Mouse (Mus musculus) common myeloid progenitor, adult 5-6 weeks (primary cell): ENCODE measurements at regions not wholly inside any gene's neighbourhood (a gene's known extent, or its start where the extent isn't known, plus 50 kb on each side); places are given as distances from the start of the nearest gene placed in this dataset.

ENCODE experiments used
- ATAC-seq: replicated peaks from 2 replicates; pipeline ENCODE4 v1.8.0; 2016; ENCODE audit warnings: low read depth, mild to moderate bottlenecking, moderate TSS enrichment, inconsistent platforms; ENCODE audit not compliant: poor library complexity, severe bottlenecking

DNA sequence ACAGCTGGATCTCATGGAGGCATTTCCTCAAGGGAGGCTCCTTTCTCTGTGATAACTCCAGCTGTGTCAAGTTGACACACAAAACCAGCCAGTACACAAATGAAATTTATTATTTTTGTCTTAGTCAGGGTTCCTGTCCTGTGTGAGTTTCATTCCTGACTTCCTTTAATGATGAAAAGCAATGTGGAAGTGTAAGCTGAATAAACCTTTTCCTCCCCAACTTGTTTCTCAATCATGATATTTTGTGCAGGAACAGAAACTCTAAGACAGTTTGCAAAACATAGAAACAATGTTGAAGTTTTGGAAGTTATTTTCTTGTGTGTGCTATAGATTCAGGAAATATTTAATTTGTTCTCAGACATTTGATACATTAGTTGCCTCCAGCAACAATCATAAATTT lies 526.9 kb downstream of the 1700017N19Rik start:
- ATAC-seq, result no peak

GRCm38 (mm10) chr10:101120209-101120608 lies 529.9 kb downstream of the 1700017N19Rik start:
- ATAC-seq, result peak; percentile 56; the same call in 1 of the 2 replicates

DNA sequence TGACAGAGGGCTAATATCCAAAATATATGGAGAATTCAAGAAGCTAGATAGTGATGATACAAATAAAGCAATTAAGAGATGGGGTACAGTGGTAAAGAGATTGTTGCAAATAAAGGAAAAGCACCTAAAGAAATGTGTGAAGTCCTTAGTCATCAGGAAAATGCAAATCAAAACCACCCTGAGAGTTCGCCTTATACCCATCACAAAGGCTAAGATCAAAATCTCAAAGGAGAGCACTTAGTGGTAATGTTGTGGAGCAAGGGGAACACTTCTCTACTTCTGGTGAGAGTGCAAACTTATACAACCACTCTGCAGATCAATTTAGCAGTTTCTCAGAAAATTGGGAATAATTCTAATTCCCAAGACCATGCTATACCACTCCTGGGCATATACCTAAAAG lies 514.2 kb upstream of the Mgat4c start:
- ATAC-seq, result no peak

- no peak for ATAC-seq
Measured at GRCm38 (mm10) chr10:101171826-101172225, 509.5 kb upstream of the Mgat4c start.

DNA sequence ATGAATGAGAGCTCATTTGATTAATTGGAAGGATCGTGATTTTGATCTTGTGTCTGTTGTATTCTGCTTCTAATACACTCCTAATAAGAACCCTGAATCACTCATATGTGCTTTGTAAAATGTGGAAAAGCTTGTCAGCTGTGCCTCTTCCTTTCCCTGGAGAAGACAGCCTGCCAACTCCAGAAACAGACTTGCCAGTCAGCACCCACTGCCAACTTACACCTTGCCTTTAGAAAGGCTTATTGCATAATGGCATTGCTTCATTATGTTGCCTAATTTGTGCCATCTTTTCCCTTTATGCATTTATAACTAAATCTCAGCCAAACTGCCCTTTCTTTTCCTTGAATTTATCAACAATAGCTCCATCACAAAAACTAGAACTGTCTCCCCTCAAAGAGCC lies 492.1 kb upstream of the Mgat4c start:
- no peak for ATAC-seq
